Mouse (Mus musculus): ENCODE results near the gene Il17f.
"Not testable (repeated sequence)": the region's sequence is repeated elsewhere in the genome, so short reads cannot be mapped to it uniquely, and the experiment has no call there.

The Il17f gene

GRCm38 (mm10) chr1:20790517-20790916, at the start of gene Il17f:
Gene Il17f, minus strand, starts transcription at chr1:20790617.
- DNase-seq (ENCODE audit: low read depth, low spot score): not testable (repeated sequence)

GRCm38 (mm10) chr1:20839911-20840310, 49.5 kb upstream of the Il17f start:
- no peak for DNase-seq (ENCODE audit: low read depth, low spot score)

GRCm38 (mm10) chr1:20836551-20837125, 46.2 kb upstream of the Il17f start:
- DNase-seq (ENCODE audit: low read depth, low spot score): no peak

- DNase-seq (ENCODE audit: low read depth, low spot score): no peak
Measured at GRCm38 (mm10) chr1:20833141-20833511, 42.7 kb upstream of the Il17f start.

GRCm38 (mm10) chr1:20832473-20833140, 42.2 kb upstream of the Il17f start:
- DNase-seq (ENCODE audit: low read depth, low spot score): no peak

- no peak for DNase-seq (ENCODE audit: low read depth, low spot score)
Measured at GRCm38 (mm10) chr1:20830546-20830945, 40.1 kb upstream of the Il17f start.

- no peak for DNase-seq (ENCODE audit: low read depth, low spot score)
Measured at GRCm38 (mm10) chr1:20828061-20828460, 37.6 kb upstream of the Il17f start.

- DNase-seq (ENCODE audit: low read depth, low spot score): no peak
Measured at GRCm38 (mm10) chr1:20825036-20825435, 34.6 kb upstream of the Il17f start.

- DNase-seq (ENCODE audit: low read depth, low spot score): no peak
Measured at GRCm38 (mm10) chr1:20823906-20824305, 33.5 kb upstream of the Il17f start.

- no peak for DNase-seq (ENCODE audit: low read depth, low spot score)
Measured at GRCm38 (mm10) chr1:20823471-20823870, 33.1 kb upstream of the Il17f start.

- no peak for DNase-seq (ENCODE audit: low read depth, low spot score)
Measured at GRCm38 (mm10) chr1:20820959-20821358, 30.5 kb upstream of the Il17f start.

GRCm38 (mm10) chr1:20819771-20820605, 29.6 kb upstream of the Il17f start, which contains the start of gene Mcm3:
Gene Mcm3, minus strand, starts transcription at chr1:20820312.
- peak; percentile 98 for DNase-seq (ENCODE audit: low read depth, low spot score)

GRCm38 (mm10) chr1:20817596-20817995, 27.2 kb upstream of the Il17f start:
- no peak for DNase-seq (ENCODE audit: low read depth, low spot score)

- DNase-seq (ENCODE audit: low read depth, low spot score): no peak
Measured at GRCm38 (mm10) chr1:20817172-20817571, 26.8 kb upstream of the Il17f start.

- no peak for DNase-seq (ENCODE audit: low read depth, low spot score)
Measured at GRCm38 (mm10) chr1:20814521-20814920, 24.1 kb upstream of the Il17f start.

GRCm38 (mm10) chr1:20804526-20804925, 14.1 kb upstream of the Il17f start:
- no peak for DNase-seq (ENCODE audit: low read depth, low spot score)

- peak; percentile 63 for DNase-seq (ENCODE audit: low read depth, low spot score)
Measured at GRCm38 (mm10) chr1:20801682-20802390, 11.4 kb upstream of the Il17f start.

GRCm38 (mm10) chr1:20801275-20801674, 10.9 kb upstream of the Il17f start:
- DNase-seq (ENCODE audit: low read depth, low spot score): no peak

GRCm38 (mm10) chr1:20795178-20795577, 4.8 kb upstream of the Il17f start:
- no peak for DNase-seq (ENCODE audit: low read depth, low spot score)

- no peak for DNase-seq (ENCODE audit: low read depth, low spot score)
Measured at GRCm38 (mm10) chr1:20794760-20795159, 4.3 kb upstream of the Il17f start.

GRCm38 (mm10) chr1:20791414-20791813, 997 bp upstream of the Il17f start:
- DNase-seq (ENCODE audit: low read depth, low spot score): no peak

GRCm38 (mm10) chr1:20788419-20788818, 2.0 kb downstream of the Il17f start:
- DNase-seq (ENCODE audit: low read depth, low spot score): no peak
